Mouse (Mus musculus) hindbrain, embryonic 10.5 days (tissue): ENCODE data around the gene Ttll5. TPM values are rescaled to one million over a fixed set of nuclear protein-coding genes. Genes with fewer than 3 reads are reported as not detected.

ENCODE experiments used
- DNase-seq: peaks from one replicate; pipeline ENCODE4 v3.0.0-alpha.2; 2017; ENCODE audit warnings: low spot score
- H3K27ac ChIP-seq: fragments of 300-500 bp; sonication (generic); 2 replicates; pipeline ENCODE4 v1.5.1; 2016; ENCODE audit warnings: mild to moderate bottlenecking, moderate library complexity
- H3K27me3 ChIP-seq: fragments of 300-500 bp; sonication (generic); 2 replicates; pipeline ENCODE4 v1.6.1; 2016; ENCODE audit warnings: mild to moderate bottlenecking; ENCODE audit not compliant: poor library complexity, insufficient read depth, severe bottlenecking
- H3K36me3 ChIP-seq: fragments of 300-500 bp; sonication (generic); 2 replicates; pipeline ENCODE4 v1.6.1; 2016; ENCODE audit warnings: mild to moderate bottlenecking, moderate library complexity
- H3K4me1 ChIP-seq: fragments of 300-500 bp; sonication (generic); replicated peaks from 2 replicates; pipeline ENCODE4 v1.6.1; 2016; ENCODE audit warnings: mild to moderate bottlenecking
- H3K4me3 ChIP-seq: fragments of 300-500 bp; sonication (generic); 2 replicates; pipeline ENCODE4 v1.5.1; 2016; ENCODE audit warnings: mild to moderate bottlenecking, moderate library complexity
- H3K9me3 ChIP-seq: fragments of 300-500 bp; sonication (generic); 2 replicates; pipeline ENCODE4 v1.6.1; 2016; ENCODE audit warnings: mild to moderate bottlenecking, moderate library complexity
- WGBS: fragments of 180-500 bp; shearing (Covaris S2); methylation state at CpG from one replicate; pipeline ENCODE4 v1.1.7; 2016; 5-methylcytosine and 5-hydroxymethylcytosine counted together
- polyA plus RNA-seq: library from polyadenylated mRNA; unstranded; fragments of >200 nt; fragmentation: Nextera tagmentation; extraction: Ambion mirVana; gene quantifications from 2 replicates; pipeline ENCODE4 v1.2.1, GENCODE M21; 2016

Ttll5 gene
- polyA plus RNA-seq, 1 experiment from 2014 or later: 18.3 TPM

- Histone ChIP-seq H3K9me3 (no peaks in the 10 kb centered on the region), H3K27me3 (no peaks in the 10 kb centered on the region), H3K27ac (no peak overlapping the region), H3K36me3 (peaks cover 58% of the 10 kb centered on the region), H3K4me1 (no peaks in the 10 kb centered on the region), H3K4me3 (no peak overlapping the region)
- 92% methylated on average over 4 of the region's 4 CpGs for WGBS
- no peak for DNase-seq
Measured at GRCm38 (mm10) chr12:85853836-85854235, 29.4 kb downstream of the Ttll5 start.

- Histone ChIP-seq H3K4me1 (no peaks in the 10 kb centered on the region), H3K27me3 (no peaks in the 10 kb centered on the region), H3K9me3 (no peaks in the 10 kb centered on the region), H3K27ac (no peak overlapping the region), H3K4me3 (no peak overlapping the region), H3K36me3 (peaks cover 54% of the 10 kb centered on the region)
- DNase-seq: no peak
- 94% methylated on average over 1 of the region's 1 CpGs for WGBS
Measured at GRCm38 (mm10) chr12:85854271-85854670, 29.8 kb downstream of the Ttll5 start.

GRCm38 (mm10) chr12:85857300-85857699, 32.8 kb downstream of the Ttll5 start:
- Histone ChIP-seq H3K4me3 (no peak overlapping the region), H3K36me3 (peaks cover 35% of the 10 kb centered on the region), H3K4me1 (no peaks in the 10 kb centered on the region), H3K27ac (no peak overlapping the region), H3K27me3 (no peaks in the 10 kb centered on the region), H3K9me3 (no peaks in the 10 kb centered on the region)
- WGBS: 91% methylated on average over 7 of the region's 7 CpGs
- DNase-seq: no peak

GRCm38 (mm10) chr12:85859111-85859510, 34.7 kb downstream of the Ttll5 start:
- Histone ChIP-seq H3K36me3 (peaks cover 35% of the 10 kb centered on the region), H3K27me3 (no peaks in the 10 kb centered on the region), H3K4me1 (no peaks in the 10 kb centered on the region), H3K27ac (no peak overlapping the region), H3K9me3 (no peaks in the 10 kb centered on the region), H3K4me3 (no peak overlapping the region)
- DNase-seq: no peak
- WGBS: 86% methylated on average over 3 of the region's 3 CpGs

- Histone ChIP-seq H3K27ac (no peak overlapping the region), H3K4me1 (no peaks in the 10 kb centered on the region), H3K36me3 (peaks cover 35% of the 10 kb centered on the region), H3K9me3 (no peaks in the 10 kb centered on the region), H3K4me3 (no peak overlapping the region), H3K27me3 (no peaks in the 10 kb centered on the region)
- DNase-seq: no peak
- WGBS: 62% methylated on average over 3 of the region's 3 CpGs
Measured at GRCm38 (mm10) chr12:85859511-85860189, 35.2 kb downstream of the Ttll5 start.

- no peaks in the 10 kb centered on the region for H3K9me3 ChIP-seq
- H3K27me3 ChIP-seq: no peaks in the 10 kb centered on the region
- H3K36me3 ChIP-seq: peaks cover 18% of the 10 kb centered on the region
- DNase-seq: no peak
- no peaks in the 10 kb centered on the region for H3K4me1 ChIP-seq
- no peak overlapping the region for H3K4me3 ChIP-seq
- WGBS: 60% methylated on average over 2 of the region's 2 CpGs
- 0 out of 2 replicates have a peak overlapping the region, but pooled peaks have one; percentile 9 for H3K27ac ChIP-seq
Measured at GRCm38 (mm10) chr12:85862514-85862913, 38.1 kb downstream of the Ttll5 start.

- DNase-seq: no peak
- no peak overlapping the region for H3K4me3 ChIP-seq
- WGBS: 86% methylated on average over 3 of the region's 3 CpGs
- no peaks in the 10 kb centered on the region for H3K4me1 ChIP-seq
- no peak overlapping the region for H3K27ac ChIP-seq
- no peaks in the 10 kb centered on the region for H3K9me3 ChIP-seq
- H3K36me3 ChIP-seq: peaks cover 24% of the 10 kb centered on the region
- no peaks in the 10 kb centered on the region for H3K27me3 ChIP-seq
Measured at GRCm38 (mm10) chr12:85865526-85865925, 41.1 kb downstream of the Ttll5 start.

- H3K27ac ChIP-seq: no peak overlapping the region
- no peak overlapping the region for H3K4me3 ChIP-seq
- H3K27me3 ChIP-seq: no peaks in the 10 kb centered on the region
- H3K4me1 ChIP-seq: no peaks in the 10 kb centered on the region
- no peak for DNase-seq
- H3K36me3 ChIP-seq: peaks cover 24% of the 10 kb centered on the region
- H3K9me3 ChIP-seq: no peaks in the 10 kb centered on the region
- 83% methylated on average over 4 of the region's 4 CpGs for WGBS
Measured at GRCm38 (mm10) chr12:85866624-85867023, 42.2 kb downstream of the Ttll5 start.

GRCm38 (mm10) chr12:85867125-85867524, 42.7 kb downstream of the Ttll5 start:
- Histone ChIP-seq H3K9me3 (no peaks in the 10 kb centered on the region), H3K36me3 (peaks cover 24% of the 10 kb centered on the region), H3K4me3 (no peak overlapping the region), H3K27ac (no peak overlapping the region), H3K27me3 (no peaks in the 10 kb centered on the region), H3K4me1 (no peaks in the 10 kb centered on the region)
- no peak for DNase-seq

- no peaks in the 10 kb centered on the region for H3K27me3 ChIP-seq
- H3K4me1 ChIP-seq: no peaks in the 10 kb centered on the region
- H3K9me3 ChIP-seq: no peaks in the 10 kb centered on the region
- 58% methylated on average over 6 of the region's 6 CpGs for WGBS
- H3K36me3 ChIP-seq: peaks cover 16% of the 10 kb centered on the region
- no peak overlapping the region for H3K27ac ChIP-seq
- no peak overlapping the region for H3K4me3 ChIP-seq
- no peak for DNase-seq
Measured at GRCm38 (mm10) chr12:85869423-85869822, 45.0 kb downstream of the Ttll5 start.

- no peak overlapping the region for H3K4me3 ChIP-seq
- no peak overlapping the region for H3K27ac ChIP-seq
- H3K27me3 ChIP-seq: no peaks in the 10 kb centered on the region
- H3K4me1 ChIP-seq: no peaks in the 10 kb centered on the region; the same call in 1 of the 2 replicates
- no peaks in the 10 kb centered on the region for H3K9me3 ChIP-seq
- H3K36me3 ChIP-seq: peaks cover 44% of the 10 kb centered on the region
- 74% methylated on average over 8 of the region's 8 CpGs for WGBS
- DNase-seq: no peak
Measured at GRCm38 (mm10) chr12:85879631-85880314, 55.3 kb downstream of the Ttll5 start.

- H3K4me3 ChIP-seq: no peak overlapping the region
- H3K9me3 ChIP-seq: no peaks in the 10 kb centered on the region
- H3K36me3 ChIP-seq: peaks cover 14% of the 10 kb centered on the region
- 91% methylated on average over 3 of the region's 3 CpGs for WGBS
- no peak for DNase-seq
- H3K4me1 ChIP-seq: peaks cover 4% of the 10 kb centered on the region; the same call in 1 of the 2 replicates
- no peaks in the 10 kb centered on the region for H3K27me3 ChIP-seq
- H3K27ac ChIP-seq: no peak overlapping the region
Measured at GRCm38 (mm10) chr12:85885024-85885423, 60.6 kb downstream of the Ttll5 start.

GRCm38 (mm10) chr12:85890054-85890453, 65.6 kb downstream of the Ttll5 start:
- H3K4me3 ChIP-seq: no peak overlapping the region
- no peaks in the 10 kb centered on the region for H3K9me3 ChIP-seq
- no peak for DNase-seq
- peaks cover 38% of the 10 kb centered on the region for H3K36me3 ChIP-seq
- no peaks in the 10 kb centered on the region for H3K27me3 ChIP-seq
- peaks cover 4% of the 10 kb centered on the region; the same call in 1 of the 2 replicates for H3K4me1 ChIP-seq
- 85% methylated on average over 4 of the region's 4 CpGs for WGBS
- no peak overlapping the region for H3K27ac ChIP-seq
